ENCODE assay signal across 8 mouse cellular contexts in genomic region chr12:3236163-3236641, GRCm38 (mm10).
DNase-seq lines count a peak whose midpoint lies in the region; ATAC-seq lines count a peak whose summit lies in the region.

No protein-coding gene starts in this region.

- DNase-seq in cerebellum, adult 11 months: peak; percentile 64
- peak; percentile 25 for DNase-seq in right cerebral cortex, postnatal 4 days
- no peak for DNase-seq in right cerebral cortex, adult 2 months (ENCODE audit: low spot score in 2 of 2)
- DNase-seq in heart, postnatal 4 days: peak; percentile 14
- peak; percentile 33 for DNase-seq in yolk sac, embryonic 10.5 days (ENCODE audit: low spot score)
- no peak for DNase-seq in spleen, postnatal 14 days (ENCODE audit: low spot score in 2 of 2)

- no peak for ATAC-seq in cerebellum, adult (ENCODE audit: insufficient number of reproducible peaks, low FRiP score, low TSS enrichment)
- peak; percentile 4 for ATAC-seq in megakaryocyte progenitor cell, adult 5-6 weeks (replicated peaks; ENCODE audit: poor library complexity)

Comparison
In these comparisons a context has a peak if more than half of its experiments do, and no peak if none do; other contexts are left out.
1. DNase-seq: peak in cerebellum, adult 11 months (single experiment), right cerebral cortex, postnatal 4 days (single experiment), heart, postnatal 4 days (single experiment) and yolk sac, embryonic 10.5 days (single experiment); none in right cerebral cortex, adult 2 months (0 of 2) and spleen, postnatal 14 days (0 of 2).